Mouse (Mus musculus) hindbrain, embryonic 14.5 days (tissue): Measurements from ENCODE around the gene Rorc. TPM values are rescaled to one million over a fixed set of nuclear protein-coding genes. Genes with fewer than 3 reads are reported as not detected.

Source experiments
- ATAC-seq: fragments of 200-750 bp; cut with Nextera tagmentation; 2 replicates; pipeline ENCODE4 v1.8.0; 2017; ENCODE audit warnings: moderate number of reproducible peaks, mild to moderate bottlenecking, moderate TSS enrichment, moderate library complexity; ENCODE audit not compliant: low FRiP score
- DNase-seq: peaks from one replicate; pipeline ENCODE4 v3.0.0-alpha.2; 2015; ENCODE audit warnings: low spot score
- H3K27ac ChIP-seq: fragments of 300-500 bp; sonication (generic); 2 replicates; pipeline ENCODE4 v1.5.1; 2014; ENCODE audit warnings: mild to moderate bottlenecking, moderate library complexity
- H3K27me3 ChIP-seq: fragments of 300-500 bp; sonication (generic); 2 replicates; pipeline ENCODE4 v1.6.1; 2014; ENCODE audit warnings: mild to moderate bottlenecking, low read length, mixed read lengths; ENCODE audit not compliant: control insufficient read depth, insufficient read depth
- H3K36me3 ChIP-seq: fragments of 300-500 bp; sonication (generic); replicated peaks from 2 replicates; pipeline ENCODE4 v1.6.1; 2014; ENCODE audit not compliant: control insufficient read depth, insufficient read depth
- H3K4me1 ChIP-seq: fragments of 300-500 bp; sonication (generic); replicated peaks from 2 replicates; pipeline ENCODE4 v1.6.1; 2014; ENCODE audit warnings: antibody characterized with exemption, low read length, mixed read lengths; ENCODE audit not compliant: control insufficient read depth, insufficient read depth
- H3K4me2 ChIP-seq: fragments of 300-500 bp; sonication (generic); replicated peaks from 2 replicates; pipeline ENCODE4 v1.6.1; 2014; ENCODE audit warnings: mild to moderate bottlenecking, moderate library complexity
- H3K4me3 ChIP-seq: fragments of 300-500 bp; sonication (generic); replicated peaks from 2 replicates; pipeline ENCODE4 v1.5.1; 2014; ENCODE audit warnings: mild to moderate bottlenecking, low read length
- H3K9ac ChIP-seq: fragments of 300-500 bp; sonication (generic); 2 replicates; pipeline ENCODE4 v1.6.1; 2014
- H3K9me3 ChIP-seq: fragments of 300-500 bp; sonication (generic); 2 replicates; pipeline ENCODE4 v1.6.1; 2016; ENCODE audit warnings: low read length; ENCODE audit not compliant: control insufficient read depth
- WGBS: fragments of 180-500 bp; shearing (Covaris S2); extraction: QIAGEN DNeasy Blood & Tissue Kit; methylation state at CpG from one replicate; pipeline ENCODE4 v1.1.7; 2014; 5-methylcytosine and 5-hydroxymethylcytosine counted together
- polyA plus RNA-seq: library from polyadenylated mRNA; unstranded; fragments of >200 nt; fragmentation: Nextera tagmentation; extraction: Ambion mirVana; gene quantifications from 2 replicates; pipeline ENCODE4 v1.2.1, GENCODE M21; 2014

The Rorc gene
- polyA plus RNA-seq, 1 experiment from 2014 or later, result 0.36 TPM

DNA sequence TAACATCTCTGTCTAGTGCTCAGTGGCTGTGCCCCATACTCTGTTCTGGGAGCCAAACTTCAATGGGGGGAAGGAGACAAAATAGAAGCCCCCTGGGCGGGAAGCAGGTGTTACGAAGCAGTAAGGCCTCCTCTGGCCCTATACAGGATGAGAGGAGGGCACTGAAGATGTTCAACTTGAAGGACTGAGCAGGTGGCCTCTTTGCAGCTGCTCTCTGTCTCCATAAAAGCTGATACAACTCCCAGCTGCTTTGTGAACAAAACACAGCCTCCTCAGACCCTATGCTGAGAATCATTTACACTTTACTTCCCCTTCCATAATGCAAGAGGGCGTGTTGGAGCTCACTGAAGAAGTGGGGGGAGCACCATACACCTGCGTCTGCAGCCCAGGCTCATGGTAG lies 14.1 kb downstream of the Rorc start:
- no peak overlapping the region for H3K9ac ChIP-seq
- DNase-seq (no peak), ATAC-seq (no peak)
- no peak overlapping the region for H3K4me2 ChIP-seq
- no peak overlapping the region for H3K27ac ChIP-seq
- H3K27me3 ChIP-seq, result no peaks in the 10 kb centered on the region
- H3K9me3 ChIP-seq, result no peaks in the 10 kb centered on the region
- H3K4me1 ChIP-seq, result no peaks in the 10 kb centered on the region
- WGBS, result 74% methylated on average over 4 of the region's 4 CpGs
- H3K4me3 ChIP-seq, result no peak overlapping the region
- no peaks in the 10 kb centered on the region for H3K36me3 ChIP-seq

DNA sequence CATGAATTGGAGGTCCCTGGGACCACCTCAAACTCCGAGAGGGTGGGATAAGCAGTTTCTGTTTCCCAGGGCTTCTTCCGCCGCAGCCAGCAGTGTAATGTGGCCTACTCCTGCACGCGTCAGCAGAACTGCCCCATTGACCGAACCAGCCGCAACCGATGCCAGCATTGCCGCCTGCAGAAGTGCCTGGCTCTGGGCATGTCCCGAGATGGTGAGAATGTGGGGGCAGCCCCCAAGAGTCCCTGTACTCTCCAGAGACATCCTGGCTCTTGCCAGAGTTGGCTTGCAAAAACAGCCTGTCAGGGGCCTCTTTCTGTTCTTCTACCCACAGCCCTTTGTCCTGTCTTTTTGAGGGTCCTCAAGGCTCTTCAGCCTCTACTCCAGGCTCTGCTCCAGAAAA lies 14.8 kb downstream of the Rorc start:
- DNase-seq (no peak), ATAC-seq (no peak)
- H3K9me3 ChIP-seq, result no peaks in the 10 kb centered on the region
- H3K27me3 ChIP-seq, result no peaks in the 10 kb centered on the region
- H3K4me1 ChIP-seq, result no peaks in the 10 kb centered on the region
- H3K4me2 ChIP-seq, result no peak overlapping the region
- H3K36me3 ChIP-seq, result no peaks in the 10 kb centered on the region
- H3K27ac ChIP-seq, result no peak overlapping the region
- H3K9ac ChIP-seq, result no peak overlapping the region
- WGBS, result 93% methylated on average over 10 of the region's 10 CpGs
- H3K4me3 ChIP-seq, result no peak overlapping the region

DNA sequence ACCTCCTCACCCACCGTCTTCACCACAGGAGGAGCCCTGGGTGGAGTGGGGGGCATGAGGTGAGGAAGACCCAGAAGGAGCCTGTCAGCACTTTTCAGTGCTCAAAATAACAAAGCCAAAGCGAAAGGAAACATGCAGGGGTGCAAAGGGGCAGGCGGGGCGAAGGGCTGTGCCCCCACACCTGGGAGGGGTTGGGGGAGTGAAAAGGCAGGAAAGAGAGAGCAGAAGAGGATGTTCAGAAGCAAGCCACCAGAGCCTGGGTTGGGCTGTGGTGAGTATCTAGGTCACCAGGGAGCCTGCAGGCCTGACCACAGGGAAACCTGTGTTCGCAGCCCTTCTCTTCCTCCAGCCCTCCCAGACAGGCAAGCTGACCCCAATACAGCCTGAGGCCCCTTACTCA lies 15.5 kb downstream of the Rorc start:
- no peaks in the 10 kb centered on the region for H3K9me3 ChIP-seq
- no peaks in the 10 kb centered on the region for H3K27me3 ChIP-seq
- no peak overlapping the region for H3K27ac ChIP-seq
- DNase-seq (no peak), ATAC-seq (no peak)
- no peaks in the 10 kb centered on the region for H3K4me1 ChIP-seq
- WGBS, result 83% methylated on average over 5 of the region's 5 CpGs
- H3K4me3 ChIP-seq, result no peak overlapping the region
- no peak overlapping the region for H3K4me2 ChIP-seq
- no peak overlapping the region for H3K9ac ChIP-seq
- H3K36me3 ChIP-seq, result no peaks in the 10 kb centered on the region

DNA sequence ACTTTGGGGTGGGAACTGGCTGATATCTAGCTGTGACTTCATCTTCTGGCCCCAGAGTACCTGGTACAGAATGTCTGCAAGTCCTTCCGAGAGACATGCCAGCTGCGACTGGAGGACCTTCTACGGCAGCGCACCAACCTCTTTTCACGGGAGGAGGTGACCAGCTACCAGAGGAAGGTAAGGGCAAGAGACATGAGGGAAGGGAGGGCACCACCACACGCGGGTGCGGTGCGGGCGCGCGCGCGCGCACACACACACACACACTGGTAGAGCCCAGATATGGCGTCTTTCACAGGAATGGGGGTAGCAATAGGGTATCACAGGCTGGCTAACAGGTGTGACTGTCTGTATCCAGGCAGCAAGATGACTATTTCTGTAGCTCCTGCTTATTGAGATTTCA lies 16.8 kb downstream of the Rorc start:
- H3K9me3 ChIP-seq, result no peaks in the 10 kb centered on the region
- H3K36me3 ChIP-seq, result no peaks in the 10 kb centered on the region
- DNase-seq, result no peak
- H3K4me2 ChIP-seq, result no peak overlapping the region
- no peaks in the 10 kb centered on the region for H3K27me3 ChIP-seq
- H3K4me1 ChIP-seq, result no peaks in the 10 kb centered on the region
- H3K4me3 ChIP-seq, result no peak overlapping the region
- H3K27ac ChIP-seq, result no peak overlapping the region
- 96% methylated on average over 16 of the region's 16 CpGs for WGBS
- no peak for ATAC-seq
- H3K9ac ChIP-seq, result no peak overlapping the region

DNA sequence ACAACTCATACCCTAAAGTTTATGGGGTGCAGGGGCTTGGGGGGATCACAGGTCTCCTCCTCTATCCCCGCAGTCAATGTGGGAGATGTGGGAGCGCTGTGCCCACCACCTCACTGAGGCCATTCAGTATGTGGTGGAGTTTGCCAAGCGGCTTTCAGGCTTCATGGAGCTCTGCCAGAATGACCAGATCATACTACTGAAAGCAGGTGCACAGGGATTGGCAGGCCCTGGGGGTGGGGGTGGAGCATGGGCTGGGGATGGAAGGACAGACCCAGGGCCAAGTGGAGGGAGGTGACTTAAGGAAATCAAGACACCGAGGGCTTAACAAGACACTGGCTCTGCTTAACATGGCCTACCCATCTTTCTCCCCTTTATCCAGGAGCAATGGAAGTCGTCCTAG lies 18.4 kb downstream of the Rorc start:
- ATAC-seq, result no peak
- H3K4me2 ChIP-seq, result no peak overlapping the region
- H3K9ac ChIP-seq, result no peak overlapping the region
- H3K27me3 ChIP-seq, result no peaks in the 10 kb centered on the region
- peak; percentile 16 for DNase-seq
- H3K9me3 ChIP-seq, result no peaks in the 10 kb centered on the region
- no peaks in the 10 kb centered on the region for H3K4me1 ChIP-seq
- 83% methylated on average over 5 of the region's 5 CpGs for WGBS
- H3K4me3 ChIP-seq, result no peak overlapping the region
- no peak overlapping the region for H3K27ac ChIP-seq
- H3K36me3 ChIP-seq, result no peaks in the 10 kb centered on the region

DNA sequence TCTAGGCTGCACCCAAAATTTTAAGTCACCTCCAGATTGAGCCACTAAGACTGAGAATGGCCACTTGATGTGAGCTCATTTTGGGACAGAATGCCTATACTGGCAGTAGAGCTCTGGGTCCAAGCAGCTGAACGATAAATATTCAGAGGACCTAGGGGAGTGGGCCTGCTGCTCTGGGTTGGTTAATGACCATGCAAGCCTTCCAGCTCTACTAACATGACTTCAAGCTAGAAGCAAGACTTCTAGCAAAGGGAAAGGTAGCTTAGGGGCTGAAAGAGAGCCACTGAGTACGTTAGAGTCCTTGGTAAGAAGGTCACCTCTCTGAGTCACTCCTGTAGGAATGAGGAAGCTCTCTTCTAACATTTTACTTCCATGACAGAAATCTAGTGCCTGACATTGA lies 19.5 kb downstream of the Rorc start:
- no peak overlapping the region for H3K9ac ChIP-seq
- H3K4me1 ChIP-seq, result no peaks in the 10 kb centered on the region
- ATAC-seq (no peak), DNase-seq (no peak)
- H3K27ac ChIP-seq, result no peak overlapping the region
- WGBS, result 81% methylated on average over 2 of the region's 2 CpGs
- H3K27me3 ChIP-seq, result peaks cover 4% of the 10 kb centered on the region; the same call in 1 of the 2 replicates
- H3K9me3 ChIP-seq, result no peaks in the 10 kb centered on the region
- H3K4me3 ChIP-seq, result no peak overlapping the region
- H3K4me2 ChIP-seq, result no peak overlapping the region
- no peaks in the 10 kb centered on the region for H3K36me3 ChIP-seq

DNA sequence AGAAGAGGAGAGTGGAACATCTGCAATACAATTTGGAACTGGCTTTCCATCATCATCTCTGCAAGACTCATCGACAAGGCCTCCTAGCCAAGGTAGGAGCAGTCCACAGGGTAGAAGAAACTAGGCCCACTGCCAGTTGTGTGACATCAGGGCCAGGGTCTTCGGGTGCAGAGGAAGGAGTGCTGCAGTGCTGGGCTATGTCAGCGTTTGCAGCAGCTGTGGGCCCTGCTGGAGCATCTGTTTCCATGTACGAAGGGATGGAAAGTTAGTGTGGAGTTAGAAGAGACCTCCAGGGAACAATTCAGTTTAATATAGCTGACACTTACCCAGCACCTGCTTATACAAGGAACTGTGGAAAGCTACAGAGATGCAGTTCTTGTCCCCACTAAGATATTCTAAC lies 20.5 kb downstream of the Rorc start:
- no peak overlapping the region for H3K9ac ChIP-seq
- no peak overlapping the region for H3K4me2 ChIP-seq
- no peak for DNase-seq
- H3K4me1 ChIP-seq, result no peaks in the 10 kb centered on the region
- WGBS, result 60% methylated on average over 4 of the region's 4 CpGs
- no peaks in the 10 kb centered on the region for H3K36me3 ChIP-seq
- no peak overlapping the region for H3K4me3 ChIP-seq
- H3K9me3 ChIP-seq, result no peaks in the 10 kb centered on the region
- H3K27me3 ChIP-seq, result peaks cover 10% of the 10 kb centered on the region; the same call in 1 of the 2 replicates
- H3K27ac ChIP-seq, result no peak overlapping the region
- no peak for ATAC-seq

DNA sequence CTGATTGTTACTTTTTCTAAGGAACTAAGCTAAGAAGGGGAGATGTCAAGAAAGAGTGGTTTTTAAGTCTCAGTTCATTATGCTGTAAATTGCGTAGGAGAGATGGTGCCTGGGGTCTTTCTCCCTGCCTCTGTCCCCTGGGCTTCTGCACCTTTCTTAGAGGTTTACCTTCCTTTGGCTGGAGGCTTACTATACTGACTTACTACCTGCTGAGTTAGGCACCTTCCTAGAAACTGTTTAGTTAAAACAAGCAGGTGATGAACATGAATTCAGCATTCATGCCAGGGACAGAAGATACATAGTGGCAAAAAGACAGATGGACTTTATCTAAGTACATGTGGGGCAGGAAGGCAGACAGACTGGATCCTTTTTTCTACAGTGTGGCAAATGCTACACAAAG lies 23.7 kb downstream of the Rorc start:
- H3K4me1 ChIP-seq, result peaks cover 5% of the 10 kb centered on the region
- H3K9me3 ChIP-seq, result no peaks in the 10 kb centered on the region
- DNase-seq, result no peak
- no peak overlapping the region for H3K4me2 ChIP-seq
- H3K36me3 ChIP-seq, result no peaks in the 10 kb centered on the region
- 77% methylated on average over 1 of the region's 1 CpGs for WGBS
- H3K4me3 ChIP-seq, result no peak overlapping the region
- no peak for ATAC-seq
- H3K27me3 ChIP-seq, result peaks cover 10% of the 10 kb centered on the region; the same call in 1 of the 2 replicates
- no peak overlapping the region for H3K9ac ChIP-seq
- H3K27ac ChIP-seq, result no peak overlapping the region

DNA sequence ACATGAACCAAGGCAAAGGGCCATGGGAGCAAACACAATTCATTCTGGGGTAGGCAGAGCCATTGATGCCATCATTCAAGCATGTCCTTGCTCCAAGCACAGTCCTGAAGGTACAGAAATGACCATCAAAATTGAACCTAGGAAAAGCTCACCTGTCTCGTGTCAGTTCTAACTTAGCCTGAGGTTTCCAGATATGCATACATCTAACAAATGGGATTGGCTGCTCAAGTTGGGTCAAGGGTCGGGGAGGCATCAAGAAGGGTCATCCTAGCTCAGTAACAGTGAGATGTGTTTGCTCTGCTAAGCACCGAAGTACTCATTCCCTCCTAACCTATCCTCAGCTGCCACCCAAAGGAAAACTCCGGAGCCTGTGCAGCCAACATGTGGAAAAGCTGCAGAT lies 24.3 kb downstream of the Rorc start:
- Histone ChIP-seq H3K27me3 (peaks cover 10% of the 10 kb centered on the region; the same call in 1 of the 2 replicates), H3K9ac (no peak overlapping the region), H3K9me3 (no peaks in the 10 kb centered on the region), H3K4me2 (no peak overlapping the region), H3K4me1 (peaks cover 5% of the 10 kb centered on the region), H3K4me3 (no peak overlapping the region), H3K36me3 (no peaks in the 10 kb centered on the region), H3K27ac (no peak overlapping the region)
- no peak for ATAC-seq
- no peak for DNase-seq
- 87% methylated on average over 4 of the region's 4 CpGs for WGBS

DNA sequence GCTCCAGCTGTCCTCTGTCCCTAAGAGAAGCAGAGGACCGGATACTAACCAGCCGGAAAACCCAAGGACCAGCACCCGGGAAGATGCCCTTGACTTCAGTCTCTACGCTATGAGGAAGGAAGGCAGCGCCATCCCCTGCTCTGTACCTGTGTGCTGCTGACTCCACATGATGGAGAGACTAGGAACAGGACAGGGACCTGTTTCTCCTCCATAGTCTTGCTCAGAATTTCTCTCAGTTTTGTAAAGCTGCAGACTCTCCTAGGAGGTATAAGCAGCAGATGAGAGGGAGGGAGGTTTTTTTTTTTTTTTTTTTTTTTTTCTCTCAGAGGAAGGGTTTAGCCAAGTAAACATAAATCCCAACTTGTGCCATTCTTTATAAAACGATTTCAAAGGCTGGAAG lies 25.6 kb downstream of the Rorc start, which contains the start of gene Lingo4:
Lingo4 (plus strand) TSS at position 301 of the 400 bp plus-strand sequence.
- H3K9ac ChIP-seq, result peak within 1 kb of the TSS; percentile 56
- WGBS, result 67% methylated on average over 6 of the region's 6 CpGs
- no peak for ATAC-seq
- H3K4me1 ChIP-seq, result peaks cover 5% of the 10 kb centered on the region
- H3K4me3 ChIP-seq, result peak within 1 kb of the TSS; percentile 32
- H3K9me3 ChIP-seq, result no peaks in the 10 kb centered on the region
- peak; percentile 19 for DNase-seq
- peak within 1 kb of the TSS; percentile 63 for H3K4me2 ChIP-seq
- peaks cover 10% of the 10 kb centered on the region; the same call in 1 of the 2 replicates for H3K27me3 ChIP-seq
- no peaks in the 10 kb centered on the region for H3K36me3 ChIP-seq
- no peak within 1 kb of the TSS for H3K27ac ChIP-seq
